Mouse (Mus musculus) layer of hippocampus, adult 9-11 months (tissue): ENCODE data around the gene Arl6ip6.

Experiments
- DNase-seq: peaks from one replicate; pipeline ENCODE4 v3.0.0; 2022

Gene Arl6ip6

GRCm38 (mm10) chr2:53191523-53192220 lies at the start of gene Arl6ip6:
Gene Arl6ip6, plus strand, starts transcription at chr2:53191726.
- peak; percentile 96 for DNase-seq

GRCm38 (mm10) chr2:53146852-53147251 lies 44.7 kb upstream of the Arl6ip6 start:
- DNase-seq, result no peak

- no peak for DNase-seq
These were observed 17.6 kb upstream of the Arl6ip6 start for GRCm38 (mm10) chr2:53173966-53174365.

DNA sequence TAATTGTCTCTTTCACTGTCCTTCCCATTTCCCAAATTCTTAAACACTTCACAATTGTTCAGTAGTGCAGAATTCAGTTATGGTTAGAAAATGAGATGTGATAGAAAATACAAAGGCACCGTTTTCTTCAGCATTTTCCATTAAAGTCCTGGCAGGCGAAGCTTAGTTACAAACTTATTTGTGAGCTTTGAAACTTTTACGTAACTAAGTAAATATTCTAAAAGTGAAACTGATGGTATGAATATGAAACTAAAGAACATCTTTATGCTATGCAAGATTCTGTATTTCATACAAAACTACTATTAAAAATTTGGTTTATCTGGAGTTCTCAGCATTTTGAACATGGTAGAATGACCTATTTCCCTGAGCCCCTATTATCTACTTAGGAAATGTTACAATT lies 12.6 kb upstream of the Arl6ip6 start:
- no peak for DNase-seq

- DNase-seq, result no peak
These were observed 11.7 kb upstream of the Arl6ip6 start for GRCm38 (mm10) chr2:53179876-53180275.

DNA sequence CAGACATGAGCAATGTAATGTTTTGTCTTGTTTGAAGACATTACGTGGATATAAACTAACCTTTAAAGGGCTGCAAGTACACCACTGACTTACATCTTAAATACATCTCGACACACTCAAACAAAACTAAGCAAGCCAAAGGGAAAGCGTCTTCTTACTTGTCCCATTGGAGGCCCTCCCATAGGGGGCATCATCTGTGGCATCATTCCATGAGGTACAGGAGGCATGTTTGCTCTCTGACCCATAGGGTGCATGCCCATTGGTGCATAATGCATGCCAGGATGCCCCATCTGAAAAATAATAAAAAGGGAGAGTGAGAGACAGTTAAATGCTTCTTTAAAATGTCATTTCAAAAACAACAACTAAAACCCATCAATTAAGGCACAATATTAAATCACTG lies 1.7 kb upstream of the Arl6ip6 start:
- DNase-seq, result peak; percentile 6

GRCm38 (mm10) chr2:53190684-53191511 lies 628 bp upstream of the Arl6ip6 start, which contains the start of gene Prpf40a:
Gene Prpf40a, minus strand, starts transcription at chr2:53191284.
- DNase-seq, result peak; percentile 99

- DNase-seq, result no peak
These were observed 860 bp downstream of the Arl6ip6 start for GRCm38 (mm10) chr2:53192386-53192785.

- DNase-seq, result no peak
These were observed 4.9 kb downstream of the Arl6ip6 start for GRCm38 (mm10) chr2:53196431-53196830.

DNA sequence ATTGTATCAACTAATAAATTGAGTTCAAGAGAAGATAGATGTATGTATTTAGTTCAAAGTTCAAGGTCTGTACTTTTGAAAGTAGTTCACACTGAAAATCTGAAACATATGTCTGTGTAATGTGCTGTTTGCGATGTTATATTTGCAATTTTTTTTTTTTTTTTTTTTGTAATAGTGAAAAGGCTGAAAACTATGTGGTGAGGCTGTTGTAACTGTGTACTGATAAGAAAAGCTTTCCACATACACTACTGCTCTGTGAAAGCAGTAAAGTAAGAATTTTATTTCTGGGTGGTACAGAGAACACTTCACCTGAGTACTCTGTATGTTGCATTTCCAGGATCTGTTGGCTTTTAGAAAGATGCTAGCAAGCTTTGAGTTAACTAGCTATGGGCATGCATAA lies 7.7 kb downstream of the Arl6ip6 start:
- DNase-seq, result no peak

GRCm38 (mm10) chr2:53200164-53200885 lies 8.8 kb downstream of the Arl6ip6 start:
- DNase-seq, result no peak

GRCm38 (mm10) chr2:53204373-53205274 lies 13.1 kb downstream of the Arl6ip6 start:
- DNase-seq, result no peak

- no peak for DNase-seq
These were observed 15.2 kb downstream of the Arl6ip6 start for GRCm38 (mm10) chr2:53206749-53207148.

GRCm38 (mm10) chr2:53213493-53213892 lies 22.0 kb downstream of the Arl6ip6 start:
- no peak for DNase-seq

- no peak for DNase-seq
These were observed 30.7 kb downstream of the Arl6ip6 start for GRCm38 (mm10) chr2:53222242-53222641.

DNA sequence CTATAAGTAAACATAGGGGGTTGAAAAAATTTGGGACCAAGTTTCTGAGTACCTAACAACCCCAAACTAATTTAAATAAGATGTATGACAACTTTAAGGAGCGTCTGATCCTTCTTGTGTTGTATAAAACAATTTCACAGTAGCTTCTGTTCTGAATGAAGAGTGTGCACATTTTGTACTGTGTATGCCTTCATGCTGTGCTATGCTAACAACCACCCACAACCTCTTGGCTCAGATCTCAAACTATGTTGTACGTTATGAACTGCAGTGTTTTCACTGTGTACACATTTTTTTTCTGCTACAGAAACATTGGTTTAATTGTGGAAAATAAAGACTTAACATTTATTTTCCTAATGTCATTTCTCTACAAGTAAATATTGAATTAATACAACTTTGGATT lies 65.5 kb downstream of the Arl6ip6 start:
- DNase-seq, result peak; percentile 74
